Comparison of ENCODE assay signal across 20 mouse cellular contexts in the genomic region with DNA sequence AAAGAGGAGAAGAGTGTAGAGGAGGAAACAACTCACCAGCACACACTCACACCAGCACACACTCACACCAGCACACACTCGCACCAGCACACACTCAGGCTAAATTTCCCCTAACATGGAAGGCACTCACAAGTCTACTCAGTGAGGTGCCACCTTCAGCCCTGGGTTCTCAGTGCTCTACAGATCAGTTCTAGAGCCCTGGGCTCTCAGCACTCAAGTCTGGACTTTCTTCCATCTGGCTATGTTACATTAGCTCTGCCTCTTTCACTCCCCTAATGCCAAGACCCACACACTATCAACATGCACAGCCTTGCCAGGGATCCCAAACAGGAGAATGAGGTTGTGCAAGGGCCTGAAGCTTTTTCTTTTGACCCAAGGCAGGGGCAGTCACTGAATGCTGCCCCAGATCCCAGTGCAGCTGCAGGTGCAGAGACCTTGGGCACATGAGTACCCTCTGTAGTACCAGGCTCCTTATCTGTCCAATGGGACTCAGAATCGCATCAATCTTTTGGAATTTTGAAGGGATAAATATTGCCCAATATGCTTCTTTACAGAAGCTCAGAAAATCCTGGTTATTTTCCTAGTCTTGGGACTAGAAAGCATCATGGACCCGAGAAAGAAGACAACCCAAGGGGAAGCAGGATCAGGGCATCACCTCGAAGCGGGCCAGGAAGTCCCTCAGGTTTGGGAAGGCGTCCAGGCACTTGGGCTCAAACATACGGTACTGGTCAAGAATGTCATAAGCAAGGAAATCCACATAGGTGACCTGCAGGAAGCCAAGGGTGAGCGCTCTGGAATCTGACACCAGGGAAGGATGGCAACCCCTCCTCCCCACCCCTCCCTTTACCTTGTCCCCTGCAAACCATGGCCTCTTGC. TPM values are rescaled to one million over a fixed set of nuclear protein-coding genes. Genes with fewer than 3 reads are reported as not detected.
A peak's percentile ranks its signal among the peaks of the same experiment; 100 is the strongest.
DNase-seq lines count a peak whose midpoint lies in the region; ATAC-seq and TF ChIP-seq lines count a peak whose summit lies in the region.
"Had no signal": no experiment of that assay in that cellular context is flagged by ENCODE, and none has a peak within 500 bp of the region (broad histone marks: within the 10 kb centered on the region; RNA-seq: fewer than 3 reads in every experiment).

No protein-coding gene starts in this region.

- H3K27me3 ChIP-seq in cerebellum, adult 2 months (ENCODE audit: control insufficient read depth, insufficient read depth, low read length): no peaks in the 10 kb centered on the region
- no peaks in the 10 kb centered on the region for H3K27me3 ChIP-seq in stomach, embryonic 16.5 days (ENCODE audit: control insufficient read depth, insufficient read depth, low read length)
- H3K27me3 ChIP-seq in midbrain, embryonic 11.5 days (ENCODE audit: control insufficient read depth, insufficient read depth, low read length): no peaks in the 10 kb centered on the region
- H3K27me3 ChIP-seq: embryonic facial prominence, embryonic 15.5 days; lung, embryonic 15.5 days had no signal

- H3K4me3 ChIP-seq in cerebellum, adult 2 months (replicated peaks; ENCODE audit: insufficient read depth, low read depth, low read length): no peak overlapping the region
- no peak overlapping the region for H3K4me3 ChIP-seq in left cerebral cortex, adult 2 months
- H3K4me3 ChIP-seq in stomach, embryonic 16.5 days (replicated peaks; ENCODE audit: low read length): no peak overlapping the region
- H3K4me3 ChIP-seq in midbrain, embryonic 11.5 days (ENCODE audit: low read depth, low read length): no peak overlapping the region
- H3K4me3 ChIP-seq: embryonic facial prominence, embryonic 15.5 days; lung, embryonic 15.5 days; midbrain, embryonic 10.5 days had no signal

- no peak for TF ChIP-seq CTCF in cerebellum, adult 2 months (IDR thresholded peaks at IDR 0.05; ENCODE audit: borderline replicate concordance, insufficient read depth, low read depth, low read length)
- no peak for TF ChIP-seq CTCF in left cerebral cortex, adult 2 months (IDR thresholded peaks at IDR 0.05)

- no peaks in the 10 kb centered on the region for H3K4me1 ChIP-seq in cerebellum, adult 2 months (ENCODE audit: control insufficient read depth, insufficient read depth, low read length)
- H3K4me1 ChIP-seq in stomach, embryonic 16.5 days (ENCODE audit: control insufficient read depth, insufficient read depth, low read length): peaks cover 15% of the 10 kb centered on the region
- H3K4me1 ChIP-seq in midbrain, embryonic 11.5 days (ENCODE audit: control insufficient read depth, insufficient read depth, low read length): peaks cover 5% of the 10 kb centered on the region

- 85% methylated on average over 8 of the region's 8 CpGs for WGBS in cerebellum, adult 2 months
- WGBS in stomach, embryonic 16.5 days: 86% methylated on average over 7 of the region's 8 CpGs
- WGBS in midbrain, embryonic 11.5 days: 87% methylated on average over 8 of the region's 8 CpGs

- no peak for TF ChIP-seq POLR2A in cerebellum, adult 2 months (IDR thresholded peaks at IDR 0.05; ENCODE audit: borderline replicate concordance, insufficient read depth, low read length)

- 0 out of 2 replicates have a peak overlapping the region, but pooled peaks have one; percentile 6 for H3K27ac ChIP-seq in cerebellum, adult 2 months (ENCODE audit: insufficient read depth, low read length)
- H3K27ac ChIP-seq in left cerebral cortex, adult 2 months: peak overlapping the region; percentile 44; the same call in 1 of the 2 replicates
- 0 out of 2 replicates have a peak overlapping the region, but pooled peaks have one; percentile 39 for H3K27ac ChIP-seq in stomach, embryonic 16.5 days (ENCODE audit: low read length)
- H3K27ac ChIP-seq in midbrain, embryonic 11.5 days (ENCODE audit: low read depth, low read length): no peak overlapping the region
- H3K27ac ChIP-seq: embryonic facial prominence, embryonic 15.5 days; lung, embryonic 15.5 days; midbrain, embryonic 10.5 days had no signal

- H3K36me3 ChIP-seq in stomach, embryonic 16.5 days (ENCODE audit: control insufficient read depth, insufficient read depth, low read length): no peaks in the 10 kb centered on the region; the same call in 1 of the 2 replicates
- H3K36me3 ChIP-seq in midbrain, embryonic 11.5 days (ENCODE audit: control insufficient read depth, insufficient read depth, low read length): no peaks in the 10 kb centered on the region
- H3K36me3 ChIP-seq: embryonic facial prominence, embryonic 15.5 days; lung, embryonic 15.5 days; midbrain, embryonic 10.5 days had no signal

- 0 out of 2 replicates have a peak overlapping the region, but pooled peaks have one; percentile 2 for H3K9ac ChIP-seq in stomach, embryonic 16.5 days (ENCODE audit: low read length)
- H3K9ac ChIP-seq in midbrain, embryonic 11.5 days (ENCODE audit: low read length): no peak overlapping the region
- H3K9ac ChIP-seq: embryonic facial prominence, embryonic 15.5 days; lung, embryonic 15.5 days had no signal

- H3K9me3 ChIP-seq in stomach, embryonic 16.5 days (replicated peaks; ENCODE audit: control insufficient read depth, low read length): no peaks in the 10 kb centered on the region
- no peaks in the 10 kb centered on the region for H3K9me3 ChIP-seq in midbrain, embryonic 11.5 days (ENCODE audit: control insufficient read depth, low read length)
- H3K9me3 ChIP-seq: embryonic facial prominence, embryonic 15.5 days; lung, embryonic 15.5 days; midbrain, embryonic 10.5 days had no signal

- intact Hi-C loops in left cerebral cortex, adult 2 months (cut with DNase I): no loop called here
- intact Hi-C loops in left cerebral cortex, postnatal 25 days (cut with DNase I): no loop called here

- peak overlapping the region; percentile 29; the same call in 1 of the 2 replicates for H3K4me2 ChIP-seq in stomach, embryonic 16.5 days (ENCODE audit: low read depth, low read length)
- H3K4me2 ChIP-seq in midbrain, embryonic 11.5 days: no peak overlapping the region
- H3K4me2 ChIP-seq: embryonic facial prominence, embryonic 15.5 days; lung, embryonic 15.5 days had no signal

- no peak for ATAC-seq in stomach, embryonic 16.5 days (ENCODE audit: insufficient read depth, low FRiP score)
- ATAC-seq in midbrain, embryonic 11.5 days (ENCODE audit: low FRiP score): no peak
- ATAC-seq: forebrain, embryonic 16.5 days had no signal

- DNase-seq in cerebellum, adult 2 months: no peak
- DNase-seq in cerebellum, adult 9-10 months: no peak
- no peak for DNase-seq in left cerebral cortex, adult 2 months (ENCODE audit: extremely low spot score in 1 of 2, low spot score in 2 of 2)
- no peak for DNase-seq in left cerebral cortex, postnatal 25 days (ENCODE audit: low spot score in 2 of 2)
- peak; percentile 44 for DNase-seq in gonadal fat pad, adult 2 months (ENCODE audit: low read depth)
- DNase-seq in midbrain, embryonic 11.5 days (ENCODE audit: low spot score, missing footprints): no peak
- DNase-seq in lung, postnatal 14 days: no peak
- DNase-seq: B cell, adult 2 months; cerebellum, adult 11 months; gastrocnemius, postnatal 10 days; left cerebral cortex, postnatal 4 days; thymus, postnatal 4 days had no signal

RNA-seq across cellular contexts. Expression of a gene that starts 3.4 kb away (rescaled TPM):
- 323 and 346 TPM in 2 replicates for polyA plus RNA-seq in cerebellum, adult 2 months (2012; rRNA removed)
- 100 to 1,000 TPM; 266 to 284 TPM for total RNA-seq in left cerebral cortex, adult 2 months (2021)
- total RNA-seq in left cerebral cortex, postnatal 25 days (2021): 100 to 1,000 TPM; 225 to 239 TPM
- 1,084 and 1,330 TPM in 2 replicates for polyA plus RNA-seq in gonadal fat pad, adult 2 months (2012; rRNA removed)
- 513 and 679 TPM in 2 replicates for polyA plus RNA-seq in stomach, embryonic 16.5 days (2015; fragmentation: Nextera tagmentation; extraction: Ambion mirVana)
- polyA plus RNA-seq in midbrain, embryonic 11.5 days (2014; fragmentation: Nextera tagmentation; extraction: Ambion mirVana): 30.5 and 33.8 TPM in 2 replicates

RNA-seq across cellular contexts. Expression of a gene that starts 28.1 kb away (rescaled TPM):
- 3.9 and 5.7 TPM in 2 replicates for polyA plus RNA-seq in cerebellum, adult 2 months (2012; rRNA removed)
- 1 to 10 TPM; 2.0 to 4.6 TPM for total RNA-seq in left cerebral cortex, adult 2 months (2021)
- total RNA-seq in left cerebral cortex, postnatal 25 days (2021): 1 to 10 TPM; 3.1 to 4.3 TPM
- 925 and 961 TPM in 2 replicates for polyA plus RNA-seq in gonadal fat pad, adult 2 months (2012; rRNA removed)
- 196 and 225 TPM in 2 replicates for polyA plus RNA-seq in stomach, embryonic 16.5 days (2015; fragmentation: Nextera tagmentation; extraction: Ambion mirVana)
- 14.1 and 15.7 TPM in 2 replicates for polyA plus RNA-seq in midbrain, embryonic 11.5 days (2014; fragmentation: Nextera tagmentation; extraction: Ambion mirVana)
- total RNA-seq: neutrophil, adult 5-6 weeks had no signal

RNA-seq across cellular contexts. Expression of a gene that starts 30.4 kb away (rescaled TPM):
- 11.3 and 11.8 TPM in 2 replicates for polyA plus RNA-seq in cerebellum, adult 2 months (2012; rRNA removed)
- total RNA-seq in left cerebral cortex, adult 2 months (2021): 1 to 10 TPM; 7.8 to 8.0 TPM
- total RNA-seq in left cerebral cortex, postnatal 25 days (2021): 10 to 100 TPM in 1 of 2 experiments, 1 to 10 TPM in 1; 9.1 to 10.7 TPM
- 55.6 and 65.3 TPM in 2 replicates for polyA plus RNA-seq in gonadal fat pad, adult 2 months (2012; rRNA removed)
- 26.5 and 29.6 TPM in 2 replicates for polyA plus RNA-seq in stomach, embryonic 16.5 days (2015; fragmentation: Nextera tagmentation; extraction: Ambion mirVana)
- polyA plus RNA-seq in midbrain, embryonic 11.5 days (2014; fragmentation: Nextera tagmentation; extraction: Ambion mirVana): 15.2 and 15.8 TPM in 2 replicates

RNA-seq across cellular contexts. Expression of a gene that starts 45.3 kb away (rescaled TPM):
- polyA plus RNA-seq in cerebellum, adult 2 months (2012; rRNA removed): not detected in 2 replicates
- not detected for total RNA-seq in left cerebral cortex, adult 2 months (2021)
- not detected for total RNA-seq in left cerebral cortex, postnatal 25 days (2021)
- polyA plus RNA-seq in gonadal fat pad, adult 2 months (2012; rRNA removed): 0.26 and 0.86 TPM in 2 replicates
- polyA plus RNA-seq in stomach, embryonic 16.5 days (2015; fragmentation: Nextera tagmentation; extraction: Ambion mirVana): 63.5 and 80.8 TPM in 2 replicates
- polyA plus RNA-seq in midbrain, embryonic 11.5 days (2014; fragmentation: Nextera tagmentation; extraction: Ambion mirVana): not detected in 2 replicates
- total RNA-seq: common myeloid progenitor, adult 5-6 weeks; gastrocnemius, postnatal 10 days; layer of hippocampus, postnatal 10 days; left cerebral cortex, postnatal 4 days; neutrophil, adult 5-6 weeks had no signal
- polyA plus RNA-seq: embryonic facial prominence, embryonic 15.5 days; forebrain, embryonic 16.5 days; midbrain, embryonic 10.5 days had no signal

Comparison
In these comparisons a context has a peak if more than half of its experiments do, and no peak if none do; other contexts are left out.
1. RNA of a gene that starts 28.1 kb away (polyA plus RNA-seq): 925 to 961 TPM in gonadal fat pad, adult 2 months and 196 to 225 TPM in stomach, embryonic 16.5 days; 14.1 to 15.7 TPM in midbrain, embryonic 11.5 days and 3.9 to 5.7 TPM in cerebellum, adult 2 months; every median in the first group is over 10 times any median in the second.